Mouse (Mus musculus): Measurements from ENCODE around the gene Borcs5. TPM values are rescaled to one million over a fixed set of nuclear protein-coding genes. Genes with fewer than 3 reads are reported as not detected.

Gene Borcs5
- 10 to 100 TPM; 11.0 to 12.7 TPM for total RNA-seq (2021)
- long read RNA-seq, experiment 1, transcript Borcs5-201 (4 exons, 1,764 nt), result major isoform, 24 of 28 reads
- long read RNA-seq, experiment 1, partial matches to known transcripts, result 0 of 28 reads
- long read RNA-seq, experiment 1, other reads (novel, unspliced or antisense), result 3 of 28 reads
- long read RNA-seq, experiment 2, transcript Borcs5-201 (4 exons, 1,764 nt), result major isoform, 21 of 22 reads
- long read RNA-seq, experiment 2, partial matches to known transcripts, result 0 of 22 reads
- long read RNA-seq, experiment 2, other reads (novel, unspliced or antisense), result 1 of 22 reads

- no peak for DNase-seq (ENCODE audit: low spot score in 2 of 2)
Measured at GRCm38 (mm10) chr6:134639210-134639609, at the start of gene Borcs5. Gene Borcs5, plus strand, starts transcription at chr6:134639510.

- no peak for DNase-seq (ENCODE audit: low spot score in 2 of 2)
Measured at GRCm38 (mm10) chr6:134591614-134592013, 47.7 kb upstream of the Borcs5 start.

GRCm38 (mm10) chr6:134594569-134595442, 44.5 kb upstream of the Borcs5 start:
- peak in 1 of 2 experiments; percentile 30 for DNase-seq (ENCODE audit: low spot score in 2 of 2)

GRCm38 (mm10) chr6:134597651-134598229, 41.6 kb upstream of the Borcs5 start:
- no peak for DNase-seq (ENCODE audit: low spot score in 2 of 2)

GRCm38 (mm10) chr6:134599239-134599638, 40.1 kb upstream of the Borcs5 start:
- no peak for DNase-seq (ENCODE audit: low spot score in 2 of 2)

GRCm38 (mm10) chr6:134601130-134601529, 38.2 kb upstream of the Borcs5 start:
- no peak for DNase-seq (ENCODE audit: low spot score in 2 of 2)

GRCm38 (mm10) chr6:134601766-134602165, 37.5 kb upstream of the Borcs5 start:
- no peak for DNase-seq (ENCODE audit: low spot score in 2 of 2)

- peak in 1 of 2 experiments; percentile 19 for DNase-seq (ENCODE audit: low spot score in 2 of 2)
Measured at GRCm38 (mm10) chr6:134602371-134603003, 36.8 kb upstream of the Borcs5 start.

GRCm38 (mm10) chr6:134605196-134605595, 34.1 kb upstream of the Borcs5 start:
- no peak for DNase-seq (ENCODE audit: low spot score in 2 of 2)

- DNase-seq (ENCODE audit: low spot score in 2 of 2), result no peak
Measured at GRCm38 (mm10) chr6:134606540-134606939, 32.8 kb upstream of the Borcs5 start.

- peak in 1 of 2 experiments; percentile 23 for DNase-seq (ENCODE audit: low spot score in 2 of 2)
Measured at GRCm38 (mm10) chr6:134606949-134607746, 32.2 kb upstream of the Borcs5 start.

- DNase-seq (ENCODE audit: low spot score in 2 of 2), result no peak
Measured at GRCm38 (mm10) chr6:134610380-134610779, 28.9 kb upstream of the Borcs5 start.

- no peak for DNase-seq (ENCODE audit: low spot score in 2 of 2)
Measured at GRCm38 (mm10) chr6:134611896-134612295, 27.4 kb upstream of the Borcs5 start.

GRCm38 (mm10) chr6:134614322-134614721, 25.0 kb upstream of the Borcs5 start:
- DNase-seq (ENCODE audit: low spot score in 2 of 2), result no peak

- peak; percentile 77 to 87 for DNase-seq (ENCODE audit: low spot score in 2 of 2)
Measured at GRCm38 (mm10) chr6:134614723-134615648, 24.3 kb upstream of the Borcs5 start.

GRCm38 (mm10) chr6:134617589-134617988, 21.7 kb upstream of the Borcs5 start:
- DNase-seq (ENCODE audit: low spot score in 2 of 2), result no peak

GRCm38 (mm10) chr6:134620129-134620528, 19.2 kb upstream of the Borcs5 start:
- no peak for DNase-seq (ENCODE audit: low spot score in 2 of 2)

- DNase-seq (ENCODE audit: low spot score in 2 of 2), result peak in 1 of 2 experiments; percentile 29
Measured at GRCm38 (mm10) chr6:134620846-134621551, 18.3 kb upstream of the Borcs5 start.

- no peak for DNase-seq (ENCODE audit: low spot score in 2 of 2)
Measured at GRCm38 (mm10) chr6:134621552-134621949, 17.8 kb upstream of the Borcs5 start.
